Mouse (Mus musculus) limb, embryonic 11.5 days (tissue): Measurements from ENCODE around the gene Eps8l2. TPM values are rescaled to one million over a fixed set of nuclear protein-coding genes. Genes with fewer than 3 reads are reported as not detected.

ENCODE experiments used
- ATAC-seq: fragments of 200-750 bp; cut with Nextera tagmentation; 2 replicates; pipeline ENCODE4 v1.8.0; 2017; ENCODE audit warnings: low read depth; ENCODE audit not compliant: insufficient number of reproducible peaks, low FRiP score, low TSS enrichment
- DNase-seq: peaks from one replicate; pipeline ENCODE4 v3.0.0-alpha.2; 2015; ENCODE audit warnings: low spot score
- H3K27ac ChIP-seq: fragments of 300-500 bp; sonication (generic); replicated peaks from 2 replicates; pipeline ENCODE4 v1.5.1; 2014; ENCODE audit warnings: low read depth, mild to moderate bottlenecking, low read length
- H3K27me3 ChIP-seq: fragments of 300-500 bp; sonication (generic); 2 replicates; pipeline ENCODE4 v1.6.1; 2014; ENCODE audit warnings: mild to moderate bottlenecking, low read length, mixed read lengths; ENCODE audit not compliant: control insufficient read depth, insufficient read depth
- H3K36me3 ChIP-seq: fragments of 300-500 bp; sonication (generic); 2 replicates; pipeline ENCODE4 v1.6.1; 2014; ENCODE audit warnings: mild to moderate bottlenecking, low read length, moderate library complexity, mixed read lengths; ENCODE audit not compliant: control insufficient read depth, insufficient read depth
- H3K4me1 ChIP-seq: fragments of 300-500 bp; sonication (generic); 2 replicates; pipeline ENCODE4 v1.6.1; 2014; ENCODE audit warnings: low read length, mixed read lengths; ENCODE audit not compliant: control insufficient read depth, insufficient read depth
- H3K4me2 ChIP-seq: fragments of 300-500 bp; sonication (generic); 2 replicates; pipeline ENCODE4 v1.6.1; 2014; ENCODE audit warnings: low read depth, mild to moderate bottlenecking, moderate library complexity; ENCODE audit not compliant: severe bottlenecking
- H3K4me3 ChIP-seq: fragments of 300-500 bp; sonication (generic); 2 replicates; pipeline ENCODE4 v1.5.1; 2014; ENCODE audit warnings: low read depth, low read length
- H3K9ac ChIP-seq: fragments of 300-500 bp; sonication (generic); 2 replicates; pipeline ENCODE4 v1.6.1; 2014; ENCODE audit warnings: mild to moderate bottlenecking, low read length
- H3K9me3 ChIP-seq: fragments of 300-500 bp; sonication (generic); 2 replicates; pipeline ENCODE4 v1.6.1; 2016; ENCODE audit warnings: low read length; ENCODE audit not compliant: control insufficient read depth
- WGBS: fragments of 180-500 bp; shearing (Covaris S2); extraction: QIAGEN DNeasy Blood & Tissue Kit; methylation state at CpG from one replicate; pipeline ENCODE4 v1.1.7; 2014; 5-methylcytosine and 5-hydroxymethylcytosine counted together
- polyA plus RNA-seq: library from polyadenylated mRNA; unstranded; fragments of >200 nt; fragmentation: Nextera tagmentation; extraction: Ambion mirVana; gene quantifications from 2 replicates; pipeline ENCODE4 v1.2.1, GENCODE M21; 2014

The Eps8l2 gene
- polyA plus RNA-seq, result 2.6 and 2.8 TPM in 2 replicates

DNA sequence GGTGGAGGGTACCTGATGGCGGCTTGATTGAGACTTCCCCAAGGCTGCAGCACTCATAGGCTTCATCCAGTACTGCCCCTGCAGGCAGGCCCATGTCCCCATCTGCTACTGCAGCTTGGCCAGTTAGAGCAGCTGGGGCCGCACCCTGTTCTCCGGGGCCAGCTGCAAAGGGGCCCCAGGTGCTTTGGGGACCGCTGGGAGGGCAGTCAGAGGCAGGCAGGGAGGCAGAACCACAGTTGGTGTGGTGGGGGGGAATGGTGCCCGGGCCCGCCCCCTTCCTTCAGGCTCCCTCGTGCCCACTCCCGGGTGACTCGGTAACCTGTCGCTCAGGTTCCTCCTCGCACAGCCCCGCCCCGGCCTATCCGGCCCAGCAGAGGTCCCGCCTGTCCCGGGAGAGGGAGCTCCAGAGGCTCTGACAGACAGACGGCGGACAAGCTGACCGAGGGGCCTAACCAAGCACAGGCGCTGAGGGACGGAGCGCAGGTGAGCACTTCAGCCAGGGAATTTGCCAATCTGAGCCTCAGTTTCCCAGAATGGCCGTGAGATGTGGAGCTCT, at the start of gene Eps8l2:
Gene Eps8l2, plus strand, starts transcription at position 305 of the 556 bp plus-strand sequence.
- Histone ChIP-seq H3K4me1 (no peaks in the 10 kb centered on the region), H3K27ac (no peak within 1 kb of the TSS), H3K9me3 (no peaks in the 10 kb centered on the region), H3K4me2 (peak within 1 kb of the TSS; percentile 40), H3K36me3 (peaks cover 2% of the 10 kb centered on the region; the same call in 1 of the 2 replicates), H3K9ac (0 out of 2 replicates have a peak within 1 kb of the TSS, but pooled peaks have one; percentile 8), H3K27me3 (0 out of 2 replicates have a peak, but pooled peaks cover 2% of the 10 kb centered on the region), H3K4me3 (peak within 1 kb of the TSS; percentile 12; the same call in 1 of the 2 replicates)
- DNase-seq (peak; percentile 59), ATAC-seq (peak; percentile 53)
- WGBS, result 5% methylated on average over 22 of the region's 23 CpGs

DNA sequence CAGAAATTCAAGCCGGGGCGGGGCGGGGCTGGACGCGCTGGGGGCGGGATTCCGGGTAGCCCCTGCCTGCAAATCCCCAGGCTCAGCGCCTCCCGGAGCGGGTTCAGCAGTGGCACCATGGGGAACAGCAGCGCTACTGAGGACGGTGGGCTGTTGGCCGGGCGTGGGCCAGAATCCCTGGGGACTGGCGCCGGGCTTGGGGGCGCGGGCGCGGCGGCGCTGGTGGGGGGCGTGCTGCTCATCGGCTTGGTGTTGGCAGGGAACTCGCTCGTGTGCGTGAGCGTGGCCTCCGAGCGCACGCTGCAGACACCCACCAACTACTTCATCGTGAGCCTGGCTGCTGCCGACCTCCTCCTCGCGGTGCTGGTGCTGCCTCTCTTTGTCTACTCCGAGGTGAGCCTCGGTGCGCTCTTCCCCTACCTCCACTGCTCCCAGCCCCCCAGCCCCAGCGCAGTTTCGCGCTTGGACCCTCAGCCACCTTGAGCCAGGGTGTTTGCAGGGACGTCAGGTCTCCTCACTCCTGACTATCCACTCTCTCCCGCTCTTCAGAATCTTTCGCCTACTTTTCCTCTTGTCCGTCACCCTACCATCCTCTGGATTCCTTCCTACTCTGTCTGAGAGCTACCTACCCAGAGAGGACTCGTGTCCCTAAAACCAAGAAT, 46.6 kb upstream of the Eps8l2 start, which contains the start of gene Drd4:
Gene Drd4, plus strand, starts transcription at position 86 of the 662 bp plus-strand sequence.
- Histone ChIP-seq H3K27ac (no peak within 1 kb of the TSS), H3K9me3 (no peaks in the 10 kb centered on the region), H3K4me1 (peaks cover 14% of the 10 kb centered on the region), H3K4me3 (peak within 1 kb of the TSS; percentile 59), H3K4me2 (peak within 1 kb of the TSS; percentile 98), H3K9ac (peak within 1 kb of the TSS; percentile 65), H3K27me3 (peaks cover 47% of the 10 kb centered on the region), H3K36me3 (no peaks in the 10 kb centered on the region)
- WGBS, result 1% methylated on average over 46 of the region's 46 CpGs
- peak; percentile 76 for DNase-seq
- no peak; the same call in 1 of the 2 replicates for ATAC-seq

DNA sequence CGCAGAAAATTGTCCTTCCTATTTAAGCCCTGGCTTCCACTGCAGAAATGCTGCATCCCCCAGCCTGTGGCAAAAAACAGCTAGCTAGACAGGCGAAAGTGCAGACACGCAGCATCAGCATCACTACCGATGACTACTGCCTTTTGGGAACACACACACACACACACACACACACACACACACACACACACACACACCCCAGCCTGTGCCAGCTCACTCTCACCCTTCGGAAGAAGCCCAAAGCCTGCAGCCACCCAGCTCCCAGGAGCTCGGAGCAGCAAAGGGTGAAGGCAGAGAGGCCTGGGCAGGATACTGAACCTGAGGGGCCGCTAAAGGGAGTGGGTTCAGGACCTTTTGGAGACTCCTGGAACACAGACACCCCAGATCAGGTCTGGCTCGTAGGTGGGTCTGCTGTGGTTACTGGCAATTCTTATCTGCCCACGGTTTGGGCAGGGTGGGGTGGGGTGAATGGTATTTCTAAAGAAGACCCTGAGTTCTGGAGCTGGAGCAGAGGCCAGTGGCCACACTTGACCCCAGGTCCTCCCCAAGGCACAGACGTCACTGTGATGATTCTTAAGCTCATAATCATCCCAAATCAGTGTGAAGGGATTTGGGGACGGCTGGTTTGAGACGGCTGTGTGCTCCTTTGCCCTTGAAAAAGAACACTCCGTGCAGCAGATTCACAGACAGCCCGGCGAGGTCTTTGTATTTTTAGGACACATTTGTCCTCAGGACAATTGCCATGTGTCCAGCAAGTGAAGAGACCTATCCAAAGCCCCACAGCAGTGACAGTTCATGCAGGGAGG, 45.9 kb upstream of the Eps8l2 start:
- peak overlapping the region; percentile 98 for H3K4me2 ChIP-seq
- H3K9me3 ChIP-seq, result no peaks in the 10 kb centered on the region
- no peak overlapping the region for H3K27ac ChIP-seq
- H3K27me3 ChIP-seq, result peaks cover 47% of the 10 kb centered on the region
- peak overlapping the region; percentile 59 for H3K4me3 ChIP-seq
- H3K4me1 ChIP-seq, result peaks cover 14% of the 10 kb centered on the region
- whole genome bisulfite sequencing, result 37% methylated on average over 15 of the region's 15 CpGs
- peaks cover 3% of the 10 kb centered on the region; the same call in 1 of the 2 replicates for H3K36me3 ChIP-seq
- H3K9ac ChIP-seq, result peak overlapping the region; percentile 65; the same call in 1 of the 2 replicates
- no peak for ATAC-seq
- peak; percentile 41 for DNase-seq

DNA sequence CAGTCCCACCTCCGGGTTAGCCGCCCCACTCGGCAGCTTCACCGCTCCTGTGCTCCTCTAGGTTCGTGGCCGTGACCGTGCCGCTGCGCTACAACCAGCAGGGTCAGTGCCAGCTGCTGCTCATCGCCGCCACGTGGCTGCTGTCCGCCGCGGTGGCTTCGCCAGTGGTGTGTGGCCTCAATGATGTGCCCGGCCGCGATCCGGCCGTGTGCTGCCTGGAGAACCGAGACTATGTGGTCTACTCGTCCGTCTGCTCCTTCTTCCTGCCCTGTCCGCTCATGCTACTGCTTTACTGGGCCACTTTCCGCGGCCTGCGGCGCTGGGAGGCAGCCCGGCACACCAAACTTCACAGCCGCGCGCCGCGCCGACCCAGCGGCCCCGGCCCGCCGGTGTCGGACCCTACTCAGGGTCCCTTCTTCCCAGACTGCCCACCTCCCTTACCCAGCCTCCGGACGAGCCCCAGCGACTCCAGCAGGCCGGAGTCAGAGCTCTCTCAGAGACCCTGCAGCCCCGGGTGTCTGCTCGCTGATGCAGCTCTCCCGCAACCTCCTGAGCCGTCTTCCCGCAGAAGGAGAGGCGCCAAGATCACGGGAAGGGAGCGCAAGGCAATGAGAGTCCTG, 44.7 kb upstream of the Eps8l2 start:
- peak; percentile 61 for DNase-seq
- Histone ChIP-seq H3K27ac (no peak overlapping the region), H3K4me3 (peak overlapping the region; percentile 30), H3K4me2 (peak overlapping the region; percentile 73), H3K36me3 (peaks cover 4% of the 10 kb centered on the region; the same call in 1 of the 2 replicates), H3K9me3 (no peaks in the 10 kb centered on the region), H3K4me1 (peaks cover 14% of the 10 kb centered on the region), H3K27me3 (peaks cover 47% of the 10 kb centered on the region), H3K9ac (peak overlapping the region; percentile 40)
- ATAC-seq, result no peak
- under 1% methylated on average over 51 of the region's 53 CpGs for WGBS

DNA sequence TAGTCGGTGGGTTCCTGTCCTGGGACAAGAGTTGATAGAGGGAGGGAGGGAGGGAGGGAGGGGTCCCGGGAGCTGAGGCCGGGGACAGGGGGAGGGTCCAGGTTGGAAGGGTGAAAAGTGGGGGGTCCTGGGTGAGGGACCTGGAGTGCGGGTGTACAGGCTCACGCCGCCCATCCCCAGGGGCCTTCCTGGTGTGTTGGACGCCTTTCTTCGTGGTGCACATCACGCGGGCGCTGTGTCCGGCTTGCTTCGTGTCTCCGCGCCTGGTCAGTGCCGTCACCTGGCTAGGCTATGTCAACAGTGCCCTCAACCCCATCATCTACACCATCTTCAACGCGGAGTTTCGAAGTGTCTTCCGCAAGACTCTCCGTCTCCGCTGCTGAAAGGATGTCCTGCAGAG, 44.2 kb upstream of the Eps8l2 start:
- Histone ChIP-seq H3K4me1 (peaks cover 14% of the 10 kb centered on the region), H3K9ac (no peak overlapping the region), H3K9me3 (no peaks in the 10 kb centered on the region), H3K36me3 (peaks cover 7% of the 10 kb centered on the region; the same call in 1 of the 2 replicates), H3K27me3 (peaks cover 47% of the 10 kb centered on the region), H3K4me2 (peak overlapping the region; percentile 73), H3K4me3 (peak overlapping the region; percentile 30), H3K27ac (no peak overlapping the region)
- 8% methylated on average over 22 of the region's 22 CpGs for WGBS
- peak; percentile 38 for DNase-seq
- ATAC-seq, result no peak

DNA sequence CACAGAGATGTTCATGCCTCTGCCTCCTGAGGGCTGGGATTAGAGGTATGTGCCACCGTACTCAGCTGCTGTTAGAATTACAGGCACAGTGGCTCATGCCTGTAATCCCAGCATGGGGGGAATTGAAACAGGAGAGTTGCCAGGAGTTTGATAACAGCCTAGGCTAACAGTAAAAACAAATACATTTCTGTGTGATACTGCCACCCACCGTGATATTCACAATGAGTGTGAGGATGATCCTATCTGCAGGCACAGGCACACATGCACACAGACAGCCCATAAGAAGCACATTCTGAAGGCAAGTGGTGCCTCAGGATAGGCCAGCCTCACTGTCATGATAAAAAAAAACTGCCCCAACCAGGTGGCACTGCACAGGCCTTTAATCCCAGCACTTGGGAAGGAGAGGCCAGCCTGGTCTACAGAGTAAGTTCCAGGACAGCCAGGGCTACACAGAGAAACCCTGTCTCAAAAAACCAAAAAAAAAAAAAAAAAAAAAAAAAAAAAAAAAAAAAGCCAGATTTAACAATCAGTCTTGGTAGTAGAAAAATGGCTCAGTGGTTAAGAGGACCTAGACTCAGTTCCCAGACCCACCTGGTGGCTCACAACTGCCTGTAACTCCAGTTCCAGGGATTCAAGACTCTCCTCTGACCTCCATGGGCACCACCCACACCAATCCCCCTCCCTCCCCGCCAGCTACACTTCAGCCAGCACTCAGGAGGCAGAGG, 40.6 kb upstream of the Eps8l2 start:
- 84% methylated on average over 3 of the region's 3 CpGs for WGBS
- peaks cover 27% of the 10 kb centered on the region for H3K27me3 ChIP-seq
- DNase-seq (no peak), ATAC-seq (no peak)
- peaks cover 7% of the 10 kb centered on the region for H3K4me1 ChIP-seq
- peaks cover 7% of the 10 kb centered on the region; the same call in 1 of the 2 replicates for H3K36me3 ChIP-seq
- H3K27ac ChIP-seq, result no peak overlapping the region
- no peaks in the 10 kb centered on the region for H3K9me3 ChIP-seq
- no peak overlapping the region for H3K9ac ChIP-seq
- H3K4me2 ChIP-seq, result no peak overlapping the region
- no peak overlapping the region for H3K4me3 ChIP-seq

DNA sequence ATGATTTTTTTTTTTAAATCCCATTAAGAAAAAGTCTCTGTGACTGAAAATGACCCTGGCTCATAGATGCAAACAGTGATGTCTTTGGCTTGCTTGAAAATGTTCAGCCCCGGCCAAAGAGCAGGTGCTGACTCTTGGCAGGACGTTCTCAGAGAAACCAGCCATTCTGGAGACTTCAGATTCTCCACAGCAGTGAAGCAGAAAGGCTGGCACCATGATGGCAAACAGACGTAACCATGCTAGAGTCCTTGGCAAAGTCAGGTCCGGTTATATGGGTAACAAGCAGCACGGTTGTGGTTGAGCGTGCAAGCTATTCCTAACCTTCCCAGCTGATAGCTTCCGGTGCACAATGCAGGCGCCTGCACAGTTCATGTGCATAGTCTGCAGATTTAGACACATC, 39.5 kb upstream of the Eps8l2 start:
- H3K36me3 ChIP-seq, result peaks cover 9% of the 10 kb centered on the region; the same call in 1 of the 2 replicates
- H3K4me1 ChIP-seq, result no peaks in the 10 kb centered on the region
- H3K27me3 ChIP-seq, result peaks cover 16% of the 10 kb centered on the region
- H3K4me2 ChIP-seq, result no peak overlapping the region
- ATAC-seq (no peak), DNase-seq (no peak)
- no peak overlapping the region for H3K9ac ChIP-seq
- no peaks in the 10 kb centered on the region for H3K9me3 ChIP-seq
- H3K27ac ChIP-seq, result no peak overlapping the region
- no peak overlapping the region for H3K4me3 ChIP-seq
- 97% methylated on average over 8 of the region's 8 CpGs for WGBS
